Mouse (Mus musculus) left cerebral cortex, postnatal 10 days (tissue): ENCODE measurements at regions not wholly inside any gene's neighbourhood (a gene's known extent, or its start where the extent isn't known, plus 50 kb on each side); places are given as distances from the start of the nearest gene placed in this dataset.

Experiments
- DNase-seq, 2 experiments: peaks; one replicate each; pipeline ENCODE4 v3.0.0; 2021 to 2022; ENCODE audit warnings: low spot score in 2 of 2, mixed read lengths in 1 of 2; ENCODE audit errors: extremely low spot score in 1 of 2
- intact Hi-C: fragments of 180-260 bp; cut with DNase I; formaldehyde crosslinking; loops from one replicate; pipeline ENCODE4 v1.15.1; 2025

DNA sequence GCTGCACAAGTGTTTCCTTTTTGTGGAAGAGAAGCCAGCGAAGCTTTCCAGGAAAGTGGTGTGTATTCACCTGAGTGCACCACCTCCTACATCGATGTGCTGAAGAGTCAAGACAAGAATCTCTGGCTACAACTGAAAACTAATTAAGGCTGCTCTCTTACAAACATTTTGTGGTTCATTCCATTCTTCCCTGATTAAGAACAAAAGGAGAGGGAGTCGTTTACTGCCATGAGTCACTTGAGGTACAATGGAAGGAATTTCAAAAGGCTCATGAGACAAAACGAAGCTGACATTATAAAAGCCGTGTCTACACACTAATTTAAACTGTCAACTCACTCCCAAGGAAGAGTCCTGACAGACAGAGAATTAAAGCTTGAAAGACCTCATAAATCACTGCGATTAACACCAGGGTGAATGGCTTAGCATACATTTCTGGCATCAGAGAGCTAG, 206.3 kb upstream of the Gm15217 start:
- intact Hi-C loops: loop anchor here (10.0 kb wide), 1 partner anchor 58 kb away; no protein-coding TSS in a partner anchor

GRCm38 (mm10) chr14:46174386-46174785, 204.8 kb upstream of the Gm15217 start:
- intact Hi-C loops: loop anchor here (10.0 kb wide), 1 partner anchor 60 kb away; no protein-coding TSS in a partner anchor
- no peak for DNase-seq

More for the DNA sequence above, 206.3 kb upstream of the Gm15217 start:
- no peak for DNase-seq

DNA sequence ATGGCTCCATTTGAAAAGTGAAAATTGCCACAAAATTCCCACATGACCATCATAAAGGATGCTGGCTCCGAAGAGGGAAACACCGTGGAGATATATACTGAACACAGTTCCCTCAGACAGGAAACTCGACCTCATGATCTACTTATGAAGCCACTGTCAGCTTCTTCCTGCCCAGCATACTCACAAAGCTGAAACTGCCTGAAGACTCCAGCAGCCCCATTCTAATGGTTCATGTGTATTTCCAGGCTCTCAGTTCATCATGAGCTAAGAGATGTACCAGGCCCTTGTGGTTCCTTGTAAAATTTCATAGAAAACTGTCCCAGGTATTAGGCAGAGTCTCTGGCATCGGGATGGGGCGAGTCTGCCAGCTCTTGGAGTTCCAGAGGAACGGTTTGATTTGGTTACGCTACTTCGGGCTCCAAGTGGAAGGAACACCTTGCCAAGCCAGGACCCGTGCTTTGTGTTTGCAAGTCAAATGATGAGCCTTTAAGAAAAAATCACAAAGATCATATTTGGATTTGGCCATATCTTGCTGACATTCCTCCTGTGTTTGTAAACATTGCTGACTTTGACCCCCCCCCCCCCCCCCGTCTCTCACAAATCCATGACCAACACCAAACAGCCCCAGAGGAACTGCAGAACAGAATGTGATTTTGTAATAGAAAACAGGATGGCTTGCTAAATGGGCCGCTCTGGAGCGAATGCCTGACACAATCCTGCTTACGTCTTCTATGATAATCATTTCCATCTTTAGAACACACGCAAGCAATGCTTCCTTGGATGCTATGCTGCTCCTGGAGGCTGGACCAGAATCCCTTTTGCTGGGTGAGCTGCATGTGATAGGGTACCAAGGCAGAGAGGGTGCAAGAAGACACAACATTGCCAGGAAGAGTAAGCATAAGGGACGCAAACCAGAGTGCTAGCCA, 203.7 kb upstream of the Gm15217 start:
- DNase-seq: no peak
- intact Hi-C loops: loop anchor here (10.0 kb wide), 1 partner anchor 61 kb away; no protein-coding TSS in a partner anchor

GRCm38 (mm10) chr14:46179024-46179423, 200.2 kb upstream of the Gm15217 start:
- DNase-seq: no peak
- intact Hi-C loops: loop anchor here (10.0 kb wide), 1 partner anchor 64 kb away; no protein-coding TSS in a partner anchor

DNA sequence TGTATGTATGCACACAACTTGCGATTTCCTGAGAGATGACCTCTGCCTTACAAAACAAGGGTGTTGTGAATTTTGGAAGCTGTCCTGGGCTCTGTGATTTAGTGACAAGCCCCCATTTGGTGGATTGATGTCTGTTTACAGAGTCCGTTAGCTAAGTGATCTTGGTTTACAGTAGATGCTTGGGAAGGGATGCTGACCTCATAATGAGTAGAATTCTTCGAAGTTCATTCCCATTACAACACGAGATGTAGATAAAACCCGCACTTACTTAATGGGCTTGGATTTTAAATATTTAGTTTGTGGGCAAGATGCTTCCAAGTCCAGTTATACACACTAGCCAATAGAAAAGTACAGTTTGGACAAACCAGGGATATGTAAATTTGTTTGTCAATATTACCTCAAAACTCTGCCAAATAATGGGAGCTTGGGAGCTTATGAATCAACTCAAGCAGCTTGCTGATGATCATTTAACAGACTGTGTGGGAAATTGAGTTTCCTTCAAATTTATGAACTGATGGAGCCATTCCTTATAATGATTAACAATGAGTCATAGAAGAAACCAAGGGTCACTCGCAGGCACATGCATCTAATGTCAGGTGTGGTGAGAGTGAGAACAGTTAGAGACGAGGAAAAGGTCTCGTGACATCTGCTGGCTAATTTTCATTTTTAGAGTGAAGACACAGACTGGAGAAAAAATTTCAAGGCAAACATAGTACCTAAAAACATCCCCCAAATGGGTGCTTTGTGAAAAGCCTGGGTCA, 187.4 kb upstream of the Gm15217 start:
- no peak for DNase-seq

DNA sequence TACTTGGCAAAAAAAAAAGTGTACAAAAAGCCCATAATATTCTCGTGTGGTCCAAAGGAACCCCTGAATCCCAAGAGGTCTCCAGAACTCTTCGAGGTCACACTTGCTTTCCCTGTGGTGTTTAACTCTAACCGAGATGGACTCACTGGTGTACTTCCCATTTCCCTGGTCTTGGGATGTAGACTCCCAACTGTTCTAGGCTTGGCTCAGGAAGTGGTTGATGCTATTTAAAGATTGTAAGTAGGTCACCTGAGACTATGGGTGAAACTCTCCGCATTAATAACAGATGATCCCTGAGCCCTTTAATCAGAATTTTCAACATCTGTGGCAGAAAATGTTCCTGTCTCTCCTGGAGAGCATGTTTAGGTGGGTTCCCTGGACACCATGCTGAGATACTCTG, 185.6 kb upstream of the Gm15217 start:
- no peak for DNase-seq
- intact Hi-C loops: no loop called here

More for the DNA sequence above, 187.4 kb upstream of the Gm15217 start:
- intact Hi-C loops: no loop called here

DNA sequence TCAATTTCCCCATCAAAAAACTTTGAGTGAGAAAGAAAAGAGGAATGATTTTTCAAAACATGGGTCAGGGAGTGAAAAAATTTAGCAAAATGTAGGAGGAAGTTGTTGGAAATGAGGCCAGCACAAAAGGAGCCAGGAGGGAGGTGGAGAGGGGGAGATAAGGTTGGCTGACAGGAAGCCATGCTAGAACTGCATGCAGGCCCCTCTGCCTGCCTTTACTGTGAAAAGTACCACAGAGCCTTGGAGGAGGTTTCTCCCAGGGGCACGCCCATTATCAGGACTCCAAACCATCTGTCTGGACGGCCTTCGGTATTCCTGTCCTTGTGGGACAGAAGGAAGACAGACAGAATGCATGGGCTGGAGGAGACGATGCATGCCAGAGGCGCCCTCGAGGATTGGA, 183.3 kb upstream of the Gm15217 start:
- intact Hi-C loops: no loop called here
- DNase-seq: no peak

GRCm38 (mm10) chr14:46202818-46203217, 176.4 kb upstream of the Gm15217 start:
- intact Hi-C loops: no loop called here
- DNase-seq: no peak

- DNase-seq: no peak
- intact Hi-C loops: no loop called here
Observed at GRCm38 (mm10) chr14:46220483-46220882, 158.7 kb upstream of the Gm15217 start.

- intact Hi-C loops: no loop called here
- DNase-seq: no peak
Observed at GRCm38 (mm10) chr14:46221897-46222669, 157.1 kb upstream of the Gm15217 start.

DNA sequence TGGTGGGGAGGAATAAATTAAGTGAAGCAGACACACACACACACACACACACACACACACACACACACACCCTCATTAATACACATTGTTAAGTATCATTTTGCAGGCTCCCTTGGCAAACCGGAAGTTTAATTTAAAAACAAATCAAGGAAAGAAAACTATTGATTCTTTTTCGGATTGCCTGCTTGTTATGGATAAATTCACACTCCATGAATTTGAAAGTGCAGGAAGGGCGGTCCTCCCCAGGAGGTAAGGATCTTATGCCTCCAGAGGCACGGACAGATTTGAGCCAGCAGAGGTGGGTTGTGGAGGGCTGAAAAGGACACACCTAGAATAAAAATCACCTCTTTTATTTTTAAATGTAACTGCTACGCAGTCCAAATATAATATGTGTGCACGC, 156.2 kb upstream of the Gm15217 start:
- DNase-seq: no peak
- intact Hi-C loops: no loop called here

DNA sequence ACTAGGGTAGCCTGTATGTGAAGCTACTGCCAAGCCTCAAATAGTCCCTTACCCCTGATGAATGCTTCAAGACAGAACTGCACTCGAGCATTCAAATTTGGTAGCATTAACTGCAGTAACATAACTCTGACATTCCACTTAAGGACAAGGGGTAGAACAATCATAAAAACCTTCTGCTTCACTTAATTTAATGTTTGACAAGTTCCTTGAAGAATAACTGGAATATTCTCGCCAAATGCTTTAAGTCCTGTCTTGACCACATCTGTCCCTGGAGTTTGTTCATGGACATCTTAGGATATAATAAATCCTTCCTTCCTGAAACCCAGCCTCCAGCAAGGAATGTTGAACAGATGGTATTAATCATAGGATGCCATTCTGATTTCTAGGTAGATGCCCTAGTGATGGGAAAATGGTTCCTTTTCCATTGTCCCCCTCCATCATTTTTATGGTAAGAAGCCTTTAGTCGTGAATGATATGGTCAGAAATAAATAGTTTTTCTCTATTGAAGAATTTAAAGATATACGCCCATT, 154.7 kb upstream of the Gm15217 start:
- intact Hi-C loops: no loop called here
- DNase-seq: no peak

- intact Hi-C loops: no loop called here
- no peak for DNase-seq
Observed at GRCm38 (mm10) chr14:46225851-46226608, 153.2 kb upstream of the Gm15217 start.

GRCm38 (mm10) chr14:46234040-46234439, 145.2 kb upstream of the Gm15217 start:
- DNase-seq: no peak
- intact Hi-C loops: no loop called here

GRCm38 (mm10) chr14:46234835-46235234, 144.4 kb upstream of the Gm15217 start:
- intact Hi-C loops: no loop called here
- DNase-seq: no peak

- intact Hi-C loops: no loop called here
- no peak for DNase-seq
Observed at GRCm38 (mm10) chr14:46240046-46240800, 139.0 kb upstream of the Gm15217 start.

GRCm38 (mm10) chr14:46240896-46241295, 138.3 kb upstream of the Gm15217 start:
- no peak for DNase-seq
- intact Hi-C loops: no loop called here
